Mouse (Mus musculus) stomach, embryonic 15.5 days (tissue): Measurements from ENCODE around the gene Gm17545. TPM values are rescaled to one million over a fixed set of nuclear protein-coding genes. Genes with fewer than 3 reads are reported as not detected.
A peak's percentile ranks its signal among the peaks of the same experiment; 100 is the strongest.

Experiments used
- ATAC-seq: fragments of 200-750 bp; cut with Nextera tagmentation; 2 replicates; pipeline ENCODE4 v1.8.0; 2017; ENCODE audit warnings: low read depth, moderate number of reproducible peaks, moderate TSS enrichment; ENCODE audit not compliant: insufficient read depth, low FRiP score
- H3K27ac ChIP-seq: fragments of 300-500 bp; sonication (generic); 2 replicates; pipeline ENCODE4 v1.5.1; 2015; ENCODE audit warnings: mild to moderate bottlenecking, inconsistent platforms
- H3K27me3 ChIP-seq: fragments of 300-500 bp; sonication (generic); replicated peaks from 2 replicates; pipeline ENCODE4 v1.6.1; 2015; ENCODE audit warnings: inconsistent platforms
- H3K36me3 ChIP-seq: fragments of 300-500 bp; sonication (generic); 2 replicates; pipeline ENCODE4 v1.6.1; 2015; ENCODE audit warnings: inconsistent platforms
- H3K4me1 ChIP-seq: fragments of 300-500 bp; sonication (generic); 2 replicates; pipeline ENCODE4 v1.6.1; 2015; ENCODE audit warnings: inconsistent platforms
- H3K4me2 ChIP-seq: fragments of 300-500 bp; sonication (generic); 2 replicates; pipeline ENCODE4 v1.6.1; 2015; ENCODE audit warnings: mild to moderate bottlenecking, inconsistent platforms
- H3K4me3 ChIP-seq: fragments of 300-500 bp; sonication (generic); replicated peaks from 2 replicates; pipeline ENCODE4 v1.5.1; 2015; ENCODE audit warnings: inconsistent platforms
- H3K9ac ChIP-seq: fragments of 300-500 bp; sonication (generic); 2 replicates; pipeline ENCODE4 v1.6.1; 2015; ENCODE audit warnings: inconsistent platforms
- H3K9me3 ChIP-seq: fragments of 300-500 bp; sonication (generic); 2 replicates; pipeline ENCODE4 v1.6.1; 2016; ENCODE audit warnings: inconsistent platforms
- WGBS: fragments of 180-500 bp; shearing (Covaris S2); methylation state at CpG from one replicate; pipeline ENCODE4 v1.1.7; 2015; 5-methylcytosine and 5-hydroxymethylcytosine counted together
- polyA plus RNA-seq: library from polyadenylated mRNA; unstranded; fragments of >200 nt; fragmentation: Nextera tagmentation; extraction: Ambion mirVana; gene quantifications from 2 replicates; pipeline ENCODE4 v1.2.1, GENCODE M21; 2015

Gene Gm17545
- polyA plus RNA-seq, 1 experiment from 2014 or later: not detected

- Histone ChIP-seq H3K4me3 (no peak overlapping the region), H3K9ac (no peak overlapping the region), H3K27ac (no peak overlapping the region), H3K36me3 (peaks cover 29% of the 10 kb centered on the region), H3K4me2 (no peak overlapping the region), H3K4me1 (no peaks in the 10 kb centered on the region), H3K27me3 (no peaks in the 10 kb centered on the region), H3K9me3 (no peaks in the 10 kb centered on the region)
- ATAC-seq: no peak
- 73% methylated on average over 5 of the region's 5 CpGs for WGBS
Measured at GRCm38 (mm10) chr9:22447213-22447612, 6.9 kb upstream of the Gm17545 start.

- Histone ChIP-seq H3K27ac (no peak overlapping the region), H3K36me3 (peaks cover 38% of the 10 kb centered on the region), H3K9me3 (no peaks in the 10 kb centered on the region), H3K4me1 (no peaks in the 10 kb centered on the region), H3K9ac (no peak overlapping the region), H3K4me2 (no peak overlapping the region), H3K27me3 (no peaks in the 10 kb centered on the region), H3K4me3 (no peak overlapping the region)
- no peak for ATAC-seq
- WGBS: 92% methylated on average over 13 of the region's 13 CpGs
Measured at GRCm38 (mm10) chr9:22448420-22448819, 5.7 kb upstream of the Gm17545 start.

- no peak for ATAC-seq
- Histone ChIP-seq H3K9me3 (no peaks in the 10 kb centered on the region), H3K4me2 (no peak overlapping the region), H3K36me3 (peaks cover 44% of the 10 kb centered on the region), H3K4me3 (no peak overlapping the region), H3K27me3 (no peaks in the 10 kb centered on the region), H3K9ac (no peak overlapping the region), H3K27ac (no peak overlapping the region), H3K4me1 (no peaks in the 10 kb centered on the region)
- 82% methylated on average over 6 of the region's 6 CpGs for WGBS
Measured at GRCm38 (mm10) chr9:22449209-22449608, 4.9 kb upstream of the Gm17545 start.

GRCm38 (mm10) chr9:22452697-22453096 is 1.4 kb upstream of the Gm17545 start:
- H3K9me3 ChIP-seq: no peaks in the 10 kb centered on the region
- no peaks in the 10 kb centered on the region for H3K27me3 ChIP-seq
- H3K9ac ChIP-seq: no peak overlapping the region
- H3K4me3 ChIP-seq: no peak overlapping the region
- no peaks in the 10 kb centered on the region for H3K4me1 ChIP-seq
- no peak for ATAC-seq
- H3K4me2 ChIP-seq: no peak overlapping the region
- WGBS: 88% methylated on average over 10 of the region's 10 CpGs
- H3K27ac ChIP-seq: no peak overlapping the region
- H3K36me3 ChIP-seq: peaks cover 65% of the 10 kb centered on the region

GRCm38 (mm10) chr9:22453501-22453924 is 577 bp upstream of the Gm17545 start:
- Histone ChIP-seq H3K9me3 (no peaks in the 10 kb centered on the region), H3K4me2 (no peak overlapping the region), H3K4me1 (no peaks in the 10 kb centered on the region), H3K36me3 (peaks cover 59% of the 10 kb centered on the region), H3K27ac (no peak overlapping the region), H3K27me3 (no peaks in the 10 kb centered on the region), H3K9ac (no peak overlapping the region), H3K4me3 (no peak overlapping the region)
- WGBS: 70% methylated on average over 10 of the region's 10 CpGs
- peak; percentile 86 for ATAC-seq

GRCm38 (mm10) chr9:22455041-22455440 is 951 bp downstream of the Gm17545 start:
- Histone ChIP-seq H3K9ac (no peak overlapping the region), H3K27me3 (no peaks in the 10 kb centered on the region), H3K4me3 (no peak overlapping the region), H3K4me2 (no peak overlapping the region), H3K27ac (no peak overlapping the region), H3K9me3 (no peaks in the 10 kb centered on the region), H3K4me1 (no peaks in the 10 kb centered on the region), H3K36me3 (peaks cover 47% of the 10 kb centered on the region)
- no peak for ATAC-seq

GRCm38 (mm10) chr9:22457142-22457835 is 3.2 kb downstream of the Gm17545 start:
- Histone ChIP-seq H3K9ac (no peak overlapping the region), H3K4me1 (no peaks in the 10 kb centered on the region), H3K9me3 (no peaks in the 10 kb centered on the region), H3K36me3 (peaks cover 52% of the 10 kb centered on the region), H3K4me2 (no peak overlapping the region), H3K27ac (no peak overlapping the region), H3K4me3 (no peak overlapping the region), H3K27me3 (no peaks in the 10 kb centered on the region)
- no peak for ATAC-seq
- WGBS: 87% methylated on average over 11 of the region's 11 CpGs

GRCm38 (mm10) chr9:22461946-22462345 is 7.9 kb downstream of the Gm17545 start:
- Histone ChIP-seq H3K9me3 (no peaks in the 10 kb centered on the region), H3K27me3 (no peaks in the 10 kb centered on the region), H3K9ac (no peak overlapping the region), H3K27ac (no peak overlapping the region), H3K4me3 (no peak overlapping the region), H3K4me1 (no peaks in the 10 kb centered on the region), H3K4me2 (no peak overlapping the region), H3K36me3 (peaks cover 19% of the 10 kb centered on the region)
- WGBS: 91% methylated on average over 3 of the region's 3 CpGs
- no peak for ATAC-seq

- 94% methylated on average over 5 of the region's 5 CpGs for WGBS
- no peaks in the 10 kb centered on the region; the same call in 1 of the 2 replicates for H3K4me1 ChIP-seq
- H3K4me2 ChIP-seq: no peak overlapping the region
- no peaks in the 10 kb centered on the region for H3K27me3 ChIP-seq
- peaks cover 10% of the 10 kb centered on the region for H3K36me3 ChIP-seq
- no peak overlapping the region for H3K9ac ChIP-seq
- ATAC-seq: no peak
- no peak overlapping the region for H3K4me3 ChIP-seq
- H3K9me3 ChIP-seq: no peaks in the 10 kb centered on the region
- H3K27ac ChIP-seq: no peak overlapping the region
Measured at GRCm38 (mm10) chr9:22466212-22466611, 12.1 kb downstream of the Gm17545 start.

- H3K4me2 ChIP-seq: peak overlapping the region; percentile 66
- ATAC-seq: peak; percentile 67
- no peaks in the 10 kb centered on the region for H3K9me3 ChIP-seq
- no peaks in the 10 kb centered on the region; the same call in 1 of the 2 replicates for H3K4me1 ChIP-seq
- H3K27me3 ChIP-seq: no peaks in the 10 kb centered on the region
- peak overlapping the region; percentile 73 for H3K9ac ChIP-seq
- peaks cover 3% of the 10 kb centered on the region; the same call in 1 of the 2 replicates for H3K36me3 ChIP-seq
- peak overlapping the region; percentile 91 for H3K4me3 ChIP-seq
- H3K27ac ChIP-seq: peak overlapping the region; percentile 87
- under 1% methylated on average over 73 of the region's 73 CpGs for WGBS
Measured at GRCm38 (mm10) chr9:22467371-22468169, 13.5 kb downstream of the Gm17545 start.

- peak; percentile 91 for ATAC-seq
- H3K9ac ChIP-seq: peak overlapping the region; percentile 73
- peaks cover 3% of the 10 kb centered on the region; the same call in 1 of the 2 replicates for H3K36me3 ChIP-seq
- WGBS: 3% methylated on average over 43 of the region's 43 CpGs
- no peaks in the 10 kb centered on the region for H3K9me3 ChIP-seq
- H3K4me2 ChIP-seq: peak overlapping the region; percentile 66
- H3K27ac ChIP-seq: peak overlapping the region; percentile 87
- H3K27me3 ChIP-seq: no peaks in the 10 kb centered on the region
- H3K4me3 ChIP-seq: peak overlapping the region; percentile 91
- no peaks in the 10 kb centered on the region; the same call in 1 of the 2 replicates for H3K4me1 ChIP-seq
Measured at GRCm38 (mm10) chr9:22468170-22468898, 14.2 kb downstream of the Gm17545 start.

- Histone ChIP-seq H3K9me3 (no peaks in the 10 kb centered on the region), H3K4me1 (no peaks in the 10 kb centered on the region; the same call in 1 of the 2 replicates), H3K36me3 (peaks cover 3% of the 10 kb centered on the region; the same call in 1 of the 2 replicates), H3K27me3 (no peaks in the 10 kb centered on the region), H3K4me3 (no peak overlapping the region), H3K4me2 (no peak overlapping the region), H3K27ac (no peak overlapping the region), H3K9ac (no peak overlapping the region)
- no peak for ATAC-seq
- 74% methylated on average over 8 of the region's 8 CpGs for WGBS
Measured at GRCm38 (mm10) chr9:22468899-22469259, 14.8 kb downstream of the Gm17545 start.
